Mouse (Mus musculus): ENCODE results near the gene Mfrp.

DNA sequence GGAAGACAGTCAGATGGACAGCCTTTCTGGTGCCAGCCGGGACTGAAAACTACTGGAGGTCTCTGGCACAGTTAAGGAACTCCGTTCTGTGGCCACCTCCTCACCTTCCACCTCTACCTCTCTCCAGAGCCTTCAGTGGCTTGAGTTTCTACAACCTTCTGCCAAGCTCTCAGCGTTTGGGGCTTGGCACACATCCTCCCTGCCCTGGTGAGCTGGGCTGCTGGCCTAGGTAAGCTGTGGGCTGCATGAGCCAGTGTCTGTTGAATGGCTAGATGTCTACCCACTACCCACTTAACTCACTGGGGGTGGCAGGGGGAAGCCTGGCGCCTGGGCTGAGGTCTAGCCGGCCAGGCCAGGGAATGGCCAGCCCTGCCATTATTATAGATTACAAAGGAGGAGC is 28.4 kb upstream of the Mfrp start:
- TF ChIP-seq POLR2A (IDR thresholded peaks at IDR 0.05; ENCODE audit: low read depth, low read length): no peak
- TF ChIP-seq CTCF (conservative IDR thresholded peaks at IDR 0.05; ENCODE audit: insufficient read depth, insufficient read length, low read depth, low read length): no peak

Measured in kidney, adult 2 months (tissue).